Mouse (Mus musculus): ENCODE data around the gene Islr. TPM values are rescaled to one million over a fixed set of nuclear protein-coding genes. Genes with fewer than 3 reads are reported as not detected.
"Not testable (repeated sequence)": the region's sequence is repeated elsewhere in the genome, so short reads cannot be mapped to it uniquely, and the experiment has no call there.

Islr gene
- polyA plus RNA-seq (2015; fragmentation: Nextera tagmentation; extraction: Ambion mirVana), result 36.1 and 46.9 TPM in 2 replicates

GRCm38 (mm10) chr9:58203516-58204447 lies at the start of gene Islr, which contains the start of gene Islr2:
Islr (minus strand) TSS chr9:58204306.
Islr2 (minus strand) TSS chr9:58204319.
- H3K4me1 ChIP-seq, result peaks cover 50% of the 10 kb centered on the region

DNA sequence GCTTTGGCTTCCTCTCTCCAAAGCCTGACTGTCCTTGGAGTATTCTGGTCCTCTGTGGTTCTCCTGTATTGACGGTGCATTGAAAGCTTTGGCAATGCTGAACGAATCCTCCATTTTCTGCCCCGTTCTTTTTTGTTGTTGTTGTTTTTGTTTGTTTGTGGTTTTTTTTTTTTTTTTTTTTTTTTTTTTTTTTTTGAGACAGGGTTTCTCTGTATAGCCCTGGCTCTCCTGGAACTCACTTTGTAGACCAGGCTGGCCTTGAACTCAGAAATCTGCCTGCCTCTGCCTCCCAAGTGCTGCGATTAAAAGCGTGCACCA lies 49.7 kb upstream of the Islr start:
- ATAC-seq (replicated peaks); H3K9me3 ChIP-seq; H3K27me3 ChIP-seq (replicated peaks): not testable (repeated sequence)
- Histone ChIP-seq H3K4me3 (peak overlapping the region; percentile 84), H3K9ac (peak overlapping the region; percentile 83), H3K4me2 (peak overlapping the region; percentile 65), H3K36me3 (replicated peaks) (peaks cover 13% of the 10 kb centered on the region; the same call in 1 of the 2 replicates), H3K27ac (peak overlapping the region; percentile 75), H3K4me1 (peaks cover 27% of the 10 kb centered on the region)
- WGBS, result 67% methylated on average over 5 of the region's 5 CpGs

More at GRCm38 (mm10) chr9:58203516-58204447, at the start of gene Islr, which contains the start of gene Islr2:
- Histone ChIP-seq H3K36me3 (replicated peaks) (no peaks in the 10 kb centered on the region), H3K9ac (peak within 1 kb of the TSS; percentile 48), H3K4me2 (peak within 1 kb of the TSS; percentile 67), H3K4me3 (peak within 1 kb of the TSS; percentile 42), H3K27ac (peak within 1 kb of the TSS; percentile 86), H3K9me3 (no peaks in the 10 kb centered on the region), H3K27me3 (replicated peaks) (peaks cover 44% of the 10 kb centered on the region)
- 1% methylated on average over 42 of the region's 42 CpGs for WGBS
- peak; percentile 71 for ATAC-seq (replicated peaks)

DNA sequence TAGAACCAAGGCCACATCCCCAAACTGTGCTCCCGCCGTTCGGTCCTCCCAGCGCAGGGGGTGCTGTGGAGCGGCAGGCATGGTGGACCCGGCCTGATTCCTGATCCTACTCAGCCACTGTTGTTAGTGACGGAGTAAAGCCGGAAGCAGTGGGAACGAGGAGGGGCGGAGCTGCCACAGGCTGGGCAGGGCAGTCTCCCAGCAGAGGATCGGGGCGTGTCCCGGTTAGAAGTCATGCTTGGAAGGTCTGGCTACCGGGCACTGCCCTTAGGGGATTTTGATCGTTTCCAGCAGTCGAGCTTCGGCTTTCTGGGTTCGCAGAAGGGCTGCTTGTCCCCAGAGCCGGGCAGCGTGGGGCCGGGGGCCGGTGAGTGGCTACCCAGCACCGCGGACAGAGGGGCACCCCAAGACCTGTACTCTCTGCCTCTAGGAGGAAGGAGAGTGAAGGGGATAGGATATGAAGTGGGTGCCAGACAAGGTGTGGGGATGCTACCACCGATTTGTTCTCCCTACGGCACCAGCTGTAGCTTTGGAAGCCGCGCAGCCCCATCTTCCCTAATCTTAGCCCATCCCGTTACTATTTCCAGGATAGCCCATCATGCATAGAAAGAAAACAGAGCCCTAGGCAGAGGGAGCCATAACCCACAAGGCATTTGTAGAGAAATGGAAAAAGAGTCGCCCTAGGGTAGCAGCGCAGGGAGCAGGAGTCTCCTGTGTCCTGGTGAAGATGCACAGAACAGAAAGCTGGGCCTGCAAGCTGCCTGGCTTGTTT lies 49.1 kb upstream of the Islr start, which contains the start of gene Stoml1:
Stoml1 (plus strand) TSS at position 132 of the 772 bp plus-strand sequence.
- peak; percentile 96 for ATAC-seq (replicated peaks)
- Histone ChIP-seq H3K36me3 (replicated peaks) (peaks cover 9% of the 10 kb centered on the region; the same call in 1 of the 2 replicates), H3K4me3 (peak within 1 kb of the TSS; percentile 84), H3K9ac (peak within 1 kb of the TSS; percentile 83), H3K9me3 (no peaks in the 10 kb centered on the region), H3K27me3 (replicated peaks) (no peaks in the 10 kb centered on the region), H3K27ac (peak within 1 kb of the TSS; percentile 75), H3K4me2 (peak within 1 kb of the TSS; percentile 65), H3K4me1 (peaks cover 28% of the 10 kb centered on the region)
- under 1% methylated on average over 31 of the region's 31 CpGs for WGBS

GRCm38 (mm10) chr9:58250730-58251129 lies 46.6 kb upstream of the Islr start:
- WGBS, result 88% methylated on average over 1 of the region's 1 CpGs
- not testable (repeated sequence) for H3K27ac ChIP-seq; H3K36me3 ChIP-seq (replicated peaks); H3K9me3 ChIP-seq; H3K4me2 ChIP-seq; H3K27me3 ChIP-seq (replicated peaks); H3K9ac ChIP-seq; ATAC-seq (replicated peaks); H3K4me3 ChIP-seq
- peaks cover 37% of the 10 kb centered on the region for H3K4me1 ChIP-seq

GRCm38 (mm10) chr9:58250322-58250721 lies 46.2 kb upstream of the Islr start:
- no peak for ATAC-seq (replicated peaks)
- WGBS, result 79% methylated on average over 8 of the region's 8 CpGs
- H3K27ac ChIP-seq, result 0 out of 2 replicates have a peak overlapping the region, but pooled peaks have one; percentile 28
- no peaks in the 10 kb centered on the region for H3K9me3 ChIP-seq
- H3K9ac ChIP-seq, result no peak overlapping the region
- H3K36me3 ChIP-seq (replicated peaks), result no peaks in the 10 kb centered on the region
- no peak overlapping the region for H3K4me3 ChIP-seq
- no peaks in the 10 kb centered on the region for H3K27me3 ChIP-seq (replicated peaks)
- peaks cover 37% of the 10 kb centered on the region for H3K4me1 ChIP-seq
- peak overlapping the region; percentile 57; the same call in 1 of the 2 replicates for H3K4me2 ChIP-seq

- WGBS, result 2% methylated on average over 16 of the region's 16 CpGs
These were observed 45.6 kb upstream of the Islr start, which contains the start of gene Pml for GRCm38 (mm10) chr9:58249592-58250192. Pml (minus strand) TSS chr9:58249786.

GRCm38 (mm10) chr9:58248746-58249413 lies 44.8 kb upstream of the Islr start:
- Histone ChIP-seq H3K9ac (peak overlapping the region; percentile 38; the same call in 1 of the 2 replicates), H3K9me3 (no peaks in the 10 kb centered on the region), H3K4me2 (peak overlapping the region; percentile 57), H3K4me3 (peak overlapping the region; percentile 37), H3K27me3 (replicated peaks) (no peaks in the 10 kb centered on the region), H3K27ac (no peak overlapping the region), H3K36me3 (replicated peaks) (no peaks in the 10 kb centered on the region), H3K4me1 (peaks cover 26% of the 10 kb centered on the region)
- no peak for ATAC-seq (replicated peaks)
- WGBS, result 51% methylated on average over 7 of the region's 7 CpGs

More at GRCm38 (mm10) chr9:58249592-58250192, 45.6 kb upstream of the Islr start, which contains the start of gene Pml:
- H3K4me2 ChIP-seq, result peak within 1 kb of the TSS; percentile 57
- H3K36me3 ChIP-seq (replicated peaks), result no peaks in the 10 kb centered on the region
- H3K9ac ChIP-seq, result peak within 1 kb of the TSS; percentile 38
- no peaks in the 10 kb centered on the region for H3K27me3 ChIP-seq (replicated peaks)
- H3K9me3 ChIP-seq, result no peaks in the 10 kb centered on the region
- peaks cover 34% of the 10 kb centered on the region for H3K4me1 ChIP-seq
- ATAC-seq (replicated peaks), result no peak
- H3K27ac ChIP-seq, result peak within 1 kb of the TSS; percentile 29; the same call in 1 of the 2 replicates
- H3K4me3 ChIP-seq, result peak within 1 kb of the TSS; percentile 37

DNA sequence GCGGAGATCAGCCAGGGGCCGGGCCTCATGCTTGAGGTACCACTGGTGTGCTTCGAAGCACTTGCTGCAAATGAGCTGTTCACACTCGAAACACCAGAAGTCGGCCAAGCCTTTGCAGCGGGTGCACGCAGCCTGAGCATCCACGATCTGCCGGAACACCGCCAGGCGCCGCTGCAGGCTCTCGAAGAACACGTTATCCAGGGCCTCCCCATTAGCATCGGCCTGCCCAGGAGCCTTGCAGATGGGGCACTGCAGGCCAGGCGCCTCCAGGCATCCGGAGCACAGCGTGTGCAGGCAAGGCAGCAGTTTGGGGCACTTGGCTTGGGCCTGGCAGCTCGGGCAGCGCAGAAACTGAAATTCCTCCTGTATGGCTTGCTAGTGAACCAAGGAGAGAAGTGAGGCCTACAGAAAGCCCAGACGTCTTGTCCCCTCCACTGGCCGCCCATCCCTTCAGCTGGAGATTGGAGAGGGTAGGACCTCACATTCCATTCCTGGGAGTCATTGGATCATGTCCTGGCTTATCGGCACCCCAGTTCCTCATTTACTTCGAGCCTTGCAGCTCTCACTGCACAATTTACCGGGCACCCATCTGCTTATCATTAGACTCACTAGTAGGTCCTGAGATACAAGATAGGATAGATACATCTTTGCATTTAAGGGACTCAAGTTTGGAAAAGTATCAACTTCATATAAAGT lies 43.1 kb upstream of the Islr start:
- no peaks in the 10 kb centered on the region for H3K9me3 ChIP-seq
- 0 out of 2 replicates have a peak overlapping the region, but pooled peaks have one; percentile 2 for H3K4me3 ChIP-seq
- ATAC-seq (replicated peaks), result peak; percentile 50; the same call in 1 of the 2 replicates
- WGBS, result 15% methylated on average over 25 of the region's 25 CpGs
- H3K4me2 ChIP-seq, result peak overlapping the region; percentile 37
- H3K9ac ChIP-seq, result peak overlapping the region; percentile 18
- no peaks in the 10 kb centered on the region for H3K27me3 ChIP-seq (replicated peaks)
- H3K36me3 ChIP-seq (replicated peaks), result no peaks in the 10 kb centered on the region
- peaks cover 27% of the 10 kb centered on the region for H3K4me1 ChIP-seq
- no peak overlapping the region for H3K27ac ChIP-seq

GRCm38 (mm10) chr9:58246083-58246591 lies 42.0 kb upstream of the Islr start:
- no peaks in the 10 kb centered on the region for H3K27me3 ChIP-seq (replicated peaks)
- no peaks in the 10 kb centered on the region for H3K36me3 ChIP-seq (replicated peaks)
- no peak overlapping the region for H3K27ac ChIP-seq
- no peak overlapping the region for H3K4me3 ChIP-seq
- H3K4me1 ChIP-seq, result peaks cover 38% of the 10 kb centered on the region
- H3K4me2 ChIP-seq, result no peak overlapping the region
- H3K9ac ChIP-seq, result no peak overlapping the region
- H3K9me3 ChIP-seq, result no peaks in the 10 kb centered on the region
- no peak for ATAC-seq (replicated peaks)
- 67% methylated on average over 4 of the region's 4 CpGs for WGBS

DNA sequence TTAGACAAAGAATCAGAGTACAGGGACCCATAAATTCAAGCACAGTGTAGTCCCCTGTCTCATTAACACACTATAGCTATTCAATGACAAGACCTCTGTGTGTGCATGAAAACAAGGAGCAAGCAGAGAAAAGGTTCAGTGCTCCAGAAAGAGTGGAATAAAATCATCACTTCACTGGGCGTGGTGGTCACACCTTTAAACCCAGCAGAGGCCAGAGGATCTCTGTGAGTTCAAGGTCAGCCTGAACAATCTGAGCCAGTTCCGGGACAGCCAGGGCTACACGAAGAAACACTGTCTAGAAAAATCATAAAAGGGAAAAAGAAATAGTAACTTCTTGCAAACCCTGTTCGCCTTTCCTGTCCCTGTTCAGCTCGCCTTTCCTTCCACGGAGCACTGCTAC lies 39.6 kb upstream of the Islr start:
- Histone ChIP-seq H3K9me3 (no peaks in the 10 kb centered on the region), H3K4me2 (no peak overlapping the region), H3K27me3 (replicated peaks) (no peaks in the 10 kb centered on the region), H3K9ac (no peak overlapping the region), H3K36me3 (replicated peaks) (no peaks in the 10 kb centered on the region), H3K27ac (no peak overlapping the region), H3K4me3 (no peak overlapping the region), H3K4me1 (peaks cover 23% of the 10 kb centered on the region)
- 93% methylated on average over 6 of the region's 6 CpGs for WGBS
- no peak for ATAC-seq (replicated peaks)
